Mouse (Mus musculus): ENCODE data around the gene Fam193b. TPM values are rescaled to one million over a fixed set of nuclear protein-coding genes. Genes with fewer than 3 reads are reported as not detected.

The Fam193b gene
- polyA plus RNA-seq, 1 experiment from 2014 or later, result 63.7 TPM

- WGBS, result 80% methylated on average over 10 of the region's 10 CpGs
- Histone ChIP-seq H3K36me3 (peaks cover 75% of the 10 kb centered on the region), H3K27me3 (ENCODE audit: insufficient read depth, poor library complexity, severe bottlenecking) (no peaks in the 10 kb centered on the region)
Measured at GRCm38 (mm10) chr13:55500575-55500974, 70.3 kb downstream of the Fam193b start.

GRCm38 (mm10) chr13:55498906-55499305 is 72.0 kb downstream of the Fam193b start:
- peaks cover 4% of the 10 kb centered on the region; the same call in 1 of the 2 replicates for H3K27me3 ChIP-seq (ENCODE audit: insufficient read depth, poor library complexity, severe bottlenecking)
- no peak overlapping the region for H3K27ac ChIP-seq
- H3K36me3 ChIP-seq, result peaks cover 58% of the 10 kb centered on the region
- DNase-seq (ENCODE audit: low spot score), result no peak
- H3K4me1 ChIP-seq (replicated peaks), result peaks cover 30% of the 10 kb centered on the region
- no peak overlapping the region for H3K4me3 ChIP-seq
- 53% methylated on average over 11 of the region's 11 CpGs for WGBS
- no peaks in the 10 kb centered on the region for H3K9me3 ChIP-seq

More at GRCm38 (mm10) chr13:55500575-55500974, 70.3 kb downstream of the Fam193b start:
- DNase-seq (ENCODE audit: low spot score), result no peak
- Histone ChIP-seq H3K27ac (no peak overlapping the region), H3K9me3 (no peaks in the 10 kb centered on the region), H3K4me3 (no peak overlapping the region), H3K4me1 (replicated peaks) (peaks cover 14% of the 10 kb centered on the region)

GRCm38 (mm10) chr13:55496661-55497060 is 74.3 kb downstream of the Fam193b start:
- 92% methylated on average over 6 of the region's 6 CpGs for WGBS
- Histone ChIP-seq H3K27me3 (ENCODE audit: insufficient read depth, poor library complexity, severe bottlenecking) (peaks cover 8% of the 10 kb centered on the region; the same call in 1 of the 2 replicates), H3K9me3 (no peaks in the 10 kb centered on the region), H3K27ac (peak overlapping the region; percentile 50; the same call in 1 of the 2 replicates), H3K4me3 (no peak overlapping the region), H3K36me3 (peaks cover 36% of the 10 kb centered on the region), H3K4me1 (replicated peaks) (peaks cover 32% of the 10 kb centered on the region)
- DNase-seq (ENCODE audit: low spot score), result no peak

GRCm38 (mm10) chr13:55495702-55496101 is 75.2 kb downstream of the Fam193b start:
- peaks cover 8% of the 10 kb centered on the region; the same call in 1 of the 2 replicates for H3K27me3 ChIP-seq (ENCODE audit: insufficient read depth, poor library complexity, severe bottlenecking)
- DNase-seq (ENCODE audit: low spot score), result no peak
- no peaks in the 10 kb centered on the region for H3K9me3 ChIP-seq
- H3K27ac ChIP-seq, result no peak overlapping the region; the same call in 1 of the 2 replicates
- WGBS, result 25% methylated on average over 4 of the region's 4 CpGs
- no peak overlapping the region for H3K4me3 ChIP-seq
- peaks cover 32% of the 10 kb centered on the region for H3K4me1 ChIP-seq (replicated peaks)
- peaks cover 32% of the 10 kb centered on the region for H3K36me3 ChIP-seq

- H3K27ac ChIP-seq, result no peak overlapping the region
- no peaks in the 10 kb centered on the region for H3K9me3 ChIP-seq
- 25% methylated on average over 18 of the region's 18 CpGs for WGBS
- no peak overlapping the region for H3K4me3 ChIP-seq
- H3K36me3 ChIP-seq, result peaks cover 26% of the 10 kb centered on the region
- H3K4me1 ChIP-seq (replicated peaks), result peaks cover 32% of the 10 kb centered on the region
- DNase-seq (ENCODE audit: low spot score), result no peak
- H3K27me3 ChIP-seq (ENCODE audit: insufficient read depth, poor library complexity, severe bottlenecking), result peaks cover 8% of the 10 kb centered on the region; the same call in 1 of the 2 replicates
Measured at GRCm38 (mm10) chr13:55494883-55495621, 75.9 kb downstream of the Fam193b start.

GRCm38 (mm10) chr13:55494257-55494656 is 76.7 kb downstream of the Fam193b start:
- peaks cover 8% of the 10 kb centered on the region; the same call in 1 of the 2 replicates for H3K27me3 ChIP-seq (ENCODE audit: insufficient read depth, poor library complexity, severe bottlenecking)
- H3K9me3 ChIP-seq, result no peaks in the 10 kb centered on the region
- H3K36me3 ChIP-seq, result peaks cover 23% of the 10 kb centered on the region
- DNase-seq (ENCODE audit: low spot score), result no peak
- H3K27ac ChIP-seq, result peak overlapping the region; percentile 45
- no peak overlapping the region for H3K4me3 ChIP-seq
- peaks cover 32% of the 10 kb centered on the region for H3K4me1 ChIP-seq (replicated peaks)
- WGBS, result 33% methylated on average over 2 of the region's 2 CpGs

Other genes starting within 250 kb of the Fam193b start
- 80.9 and 83.7 TPM in 2 replicates for gene Rab24, start 249.2 kb downstream of the Fam193b start, polyA plus RNA-seq (2016; fragmentation: Nextera tagmentation; extraction: Ambion mirVana)
- gene Mxd3, start 241.3 kb downstream of the Fam193b start, polyA plus RNA-seq (2016; fragmentation: Nextera tagmentation; extraction: Ambion mirVana), result 25.2 and 33.7 TPM in 2 replicates
- gene Lman2, start 208.3 kb downstream of the Fam193b start, polyA plus RNA-seq (2016; fragmentation: Nextera tagmentation; extraction: Ambion mirVana), result 95.2 and 107 TPM in 2 replicates
- 0.44 and 0.68 TPM in 2 replicates for gene Rgs14, start 201.4 kb downstream of the Fam193b start, polyA plus RNA-seq (2016; fragmentation: Nextera tagmentation; extraction: Ambion mirVana)
- gene Slc34a1, start 172.9 kb downstream of the Fam193b start, polyA plus RNA-seq (2016; fragmentation: Nextera tagmentation; extraction: Ambion mirVana), result 0.22 TPM in 1 of 2 replicates, not detected in the other
- gene Pfn3, start 155.9 kb downstream of the Fam193b start, polyA plus RNA-seq (2016; fragmentation: Nextera tagmentation; extraction: Ambion mirVana), result not detected in 2 replicates
- 0.07 and 0.25 TPM in 2 replicates for gene F12, start 144.3 kb downstream of the Fam193b start, polyA plus RNA-seq (2016; fragmentation: Nextera tagmentation; extraction: Ambion mirVana)
- gene Grk6, start 126.0 kb downstream of the Fam193b start, polyA plus RNA-seq (2016; fragmentation: Nextera tagmentation; extraction: Ambion mirVana), result 51.5 and 52.3 TPM in 2 replicates
- gene Prr7, start 106.9 kb downstream of the Fam193b start, polyA plus RNA-seq (2016; fragmentation: Nextera tagmentation; extraction: Ambion mirVana), result 0.69 and 1.0 TPM in 2 replicates
- gene Dbn1, start 83.0 kb downstream of the Fam193b start, polyA plus RNA-seq (2016; fragmentation: Nextera tagmentation; extraction: Ambion mirVana), result 420 and 518 TPM in 2 replicates
- gene Pdlim7, start 57.4 kb downstream of the Fam193b start, polyA plus RNA-seq (2016; fragmentation: Nextera tagmentation; extraction: Ambion mirVana), result 194 and 221 TPM in 2 replicates
- gene Dok3, start 41.8 kb downstream of the Fam193b start, polyA plus RNA-seq (2016; fragmentation: Nextera tagmentation; extraction: Ambion mirVana), result 3.5 and 3.9 TPM in 2 replicates
- 85.2 and 88.2 TPM in 2 replicates for gene Ddx41, start 34.5 kb downstream of the Fam193b start, polyA plus RNA-seq (2016; fragmentation: Nextera tagmentation; extraction: Ambion mirVana)
- gene Tmed9, start 2.6 kb upstream of the Fam193b start, polyA plus RNA-seq (2016; fragmentation: Nextera tagmentation; extraction: Ambion mirVana), result 102 and 112 TPM in 2 replicates
- 32.2 and 39.9 TPM in 2 replicates for gene B4galt7, start 28.8 kb upstream of the Fam193b start, polyA plus RNA-seq (2016; fragmentation: Nextera tagmentation; extraction: Ambion mirVana)
- gene Caml, start 51.9 kb upstream of the Fam193b start, polyA plus RNA-seq (2016; fragmentation: Nextera tagmentation; extraction: Ambion mirVana), result 55.0 and 60.9 TPM in 2 replicates
- gene Ddx46, start 63.9 kb upstream of the Fam193b start, polyA plus RNA-seq (2016; fragmentation: Nextera tagmentation; extraction: Ambion mirVana), result 27.1 and 38.2 TPM in 2 replicates
- gene B230219D22Rik, start 122.0 kb upstream of the Fam193b start, polyA plus RNA-seq (2016; fragmentation: Nextera tagmentation; extraction: Ambion mirVana), result 42.2 and 50.0 TPM in 2 replicates
- gene Txndc15, start 143.5 kb upstream of the Fam193b start, polyA plus RNA-seq (2016; fragmentation: Nextera tagmentation; extraction: Ambion mirVana), result 75.1 and 84.9 TPM in 2 replicates
- 30.4 and 34.3 TPM in 2 replicates for gene Pcbd2, start 156.2 kb upstream of the Fam193b start, polyA plus RNA-seq (2016; fragmentation: Nextera tagmentation; extraction: Ambion mirVana)
- gene Catsper3, start 213.4 kb upstream of the Fam193b start, polyA plus RNA-seq (2016; fragmentation: Nextera tagmentation; extraction: Ambion mirVana), result not detected in 2 replicates